Mouse (Mus musculus) hindbrain, embryonic 16.5 days (tissue): ENCODE measurements around the gene Tysnd1. TPM values are rescaled to one million over a fixed set of nuclear protein-coding genes. Genes with fewer than 3 reads are reported as not detected.

Experiments
- ATAC-seq: fragments of 200-750 bp; cut with Nextera tagmentation; 2 replicates; pipeline ENCODE4 v1.8.0; 2017; ENCODE audit warnings: moderate TSS enrichment, moderate library complexity
- H3K27ac ChIP-seq: fragments of 300-500 bp; sonication (generic); 2 replicates; pipeline ENCODE4 v1.5.1; 2014; ENCODE audit warnings: low read depth, mild to moderate bottlenecking, control low read depth, low read length, moderate library complexity
- H3K27me3 ChIP-seq: fragments of 300-500 bp; sonication (generic); replicated peaks from 2 replicates; pipeline ENCODE4 v1.6.1; 2014; ENCODE audit warnings: low read length; ENCODE audit not compliant: control insufficient read depth, insufficient read depth
- H3K36me3 ChIP-seq: fragments of 300-500 bp; sonication (generic); 2 replicates; pipeline ENCODE4 v1.6.1; 2014; ENCODE audit warnings: mild to moderate bottlenecking, low read length, moderate library complexity, mixed read lengths; ENCODE audit not compliant: control insufficient read depth, insufficient read depth
- H3K4me1 ChIP-seq: fragments of 300-500 bp; sonication (generic); 2 replicates; pipeline ENCODE4 v1.6.1; 2014; ENCODE audit warnings: low read depth, low read length; ENCODE audit not compliant: control insufficient read depth, insufficient read depth
- H3K4me2 ChIP-seq: fragments of 300-500 bp; sonication (generic); 2 replicates; pipeline ENCODE4 v1.6.1; 2014; ENCODE audit warnings: mild to moderate bottlenecking, low read length, control low read depth, moderate library complexity
- H3K4me3 ChIP-seq: fragments of 300-500 bp; sonication (generic); 2 replicates; pipeline ENCODE4 v1.5.1; 2014; ENCODE audit warnings: mild to moderate bottlenecking, low read length, control low read depth, moderate library complexity
- H3K9ac ChIP-seq: fragments of 300-500 bp; sonication (generic); 2 replicates; pipeline ENCODE4 v1.6.1; 2014; ENCODE audit warnings: low read depth, mild to moderate bottlenecking, control low read depth, low read length, moderate library complexity
- H3K9me3 ChIP-seq: fragments of 300-500 bp; sonication (generic); 2 replicates; pipeline ENCODE4 v1.6.1; 2014; ENCODE audit warnings: mild to moderate bottlenecking, low read length, moderate library complexity; ENCODE audit not compliant: control insufficient read depth
- WGBS: fragments of 180-500 bp; shearing (Covaris S2); extraction: QIAGEN DNeasy Blood & Tissue Kit; methylation state at CpG from one replicate; pipeline ENCODE4 v1.1.7; 2014; 5-methylcytosine and 5-hydroxymethylcytosine counted together
- polyA plus RNA-seq: library from polyadenylated mRNA; unstranded; fragments of >200 nt; fragmentation: Nextera tagmentation; extraction: Ambion mirVana; gene quantifications from 2 replicates; pipeline ENCODE4 v1.2.1, GENCODE M21; 2015

The Tysnd1 gene
- polyA plus RNA-seq, 1 experiment from 2014 or later = 24.5 TPM

DNA sequence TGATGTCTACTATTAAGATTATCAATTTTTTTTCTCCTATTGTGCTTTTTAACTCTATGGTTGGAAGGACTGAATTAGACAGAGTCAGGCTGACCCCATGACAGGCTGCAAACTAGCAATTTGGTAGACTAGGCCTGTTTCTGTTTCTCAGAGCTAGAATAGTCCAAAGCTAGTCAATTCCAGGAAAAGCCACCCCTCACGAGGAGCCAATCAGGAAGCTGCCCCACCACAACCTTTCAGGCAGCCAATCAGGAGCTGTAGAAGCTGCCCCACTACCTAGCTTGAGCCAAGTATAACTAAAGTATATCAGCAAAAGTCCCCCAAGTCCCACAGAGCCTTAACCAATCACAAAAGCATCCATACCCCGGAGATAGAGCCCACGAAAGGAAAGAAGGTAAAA is 19.4 kb upstream of the Tysnd1 start:
- peaks cover 4% of the 10 kb centered on the region for H3K4me1 ChIP-seq
- WGBS = 74% methylated on average over 3 of the region's 3 CpGs
- no peak overlapping the region for H3K27ac ChIP-seq
- H3K9me3 ChIP-seq = no peaks in the 10 kb centered on the region
- no peak overlapping the region for H3K9ac ChIP-seq
- H3K4me2 ChIP-seq = no peak overlapping the region
- peaks cover 23% of the 10 kb centered on the region for H3K36me3 ChIP-seq
- no peaks in the 10 kb centered on the region for H3K27me3 ChIP-seq
- no peak for ATAC-seq
- no peak overlapping the region for H3K4me3 ChIP-seq

DNA sequence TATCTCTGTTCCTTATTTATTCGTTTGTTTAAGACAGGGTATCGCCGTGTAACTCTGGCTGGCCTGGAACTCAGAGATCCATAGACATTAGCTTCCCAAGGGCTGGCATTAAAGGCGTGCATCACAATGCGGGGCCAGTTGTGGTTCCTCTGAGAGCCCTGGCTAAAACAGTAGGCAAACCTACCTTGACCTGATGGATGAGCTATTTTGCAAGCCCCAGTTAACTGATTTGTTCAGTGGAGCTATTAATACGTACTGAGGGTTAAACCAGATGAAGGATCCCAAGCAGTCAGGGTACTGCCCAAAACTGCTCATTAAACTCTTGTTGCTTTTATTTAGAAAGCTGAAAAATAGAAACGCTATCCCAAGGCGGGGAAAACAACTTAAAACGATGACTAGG is 15.8 kb upstream of the Tysnd1 start:
- peak overlapping the region; percentile 68 for H3K9ac ChIP-seq
- 32% methylated on average over 9 of the region's 9 CpGs for WGBS
- H3K36me3 ChIP-seq = peaks cover 6% of the 10 kb centered on the region
- peak overlapping the region; percentile 76 for H3K27ac ChIP-seq
- H3K4me2 ChIP-seq = peak overlapping the region; percentile 63
- no peaks in the 10 kb centered on the region for H3K9me3 ChIP-seq
- H3K4me1 ChIP-seq = peaks cover 15% of the 10 kb centered on the region
- no peak; the same call in 1 of the 2 replicates for ATAC-seq
- no peaks in the 10 kb centered on the region for H3K27me3 ChIP-seq
- peak overlapping the region; percentile 93 for H3K4me3 ChIP-seq

DNA sequence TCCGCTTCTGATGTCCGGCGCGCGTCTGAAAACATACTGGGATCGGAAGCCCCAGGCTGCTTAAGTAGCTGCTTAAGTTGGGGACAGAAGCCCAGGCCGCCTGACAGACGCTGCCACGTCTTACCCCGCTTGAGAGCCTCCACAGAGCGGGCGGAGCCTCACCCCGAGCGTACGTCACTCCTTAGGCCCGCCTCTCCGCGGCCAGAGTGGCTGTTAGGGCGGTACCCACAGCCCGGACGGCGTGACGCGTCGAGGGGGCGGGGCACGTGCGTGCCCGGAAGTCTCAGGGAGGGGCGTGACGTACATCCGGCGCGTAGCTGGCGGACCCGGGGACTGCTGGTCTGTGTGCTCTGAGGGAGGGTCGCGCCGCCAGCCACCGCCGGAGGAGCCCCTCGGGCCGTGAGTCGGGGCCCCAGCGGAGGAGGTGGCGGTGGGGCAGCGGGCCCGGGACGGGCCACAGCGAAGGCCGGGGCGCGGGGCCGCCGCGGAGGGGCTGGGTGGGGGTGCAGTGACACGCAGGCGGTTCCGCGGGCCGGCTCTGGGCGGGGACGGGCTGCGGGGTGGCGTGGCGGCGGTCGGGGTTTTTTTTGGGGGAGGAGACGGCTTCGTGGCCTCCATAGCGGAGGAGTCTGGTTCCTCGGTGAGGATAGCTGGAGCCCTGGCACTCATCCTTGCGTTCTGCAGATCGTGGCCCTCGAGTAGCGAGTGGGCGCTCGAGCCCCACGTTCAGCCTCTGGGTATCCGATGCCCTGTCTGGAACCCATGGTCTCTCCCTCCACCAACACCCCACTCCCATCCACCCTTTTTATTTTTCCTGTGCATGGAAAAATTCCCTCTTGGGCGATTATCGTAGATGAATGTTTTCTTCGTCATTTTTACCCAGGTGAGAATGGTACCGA is 15.1 kb upstream of the Tysnd1 start, which contains the start of gene Sar1a:
Gene Sar1a, plus strand, starts transcription at position 285 of the 899 bp plus-strand sequence.
- WGBS = under 1% methylated on average over 64 of the region's 84 CpGs
- H3K4me1 ChIP-seq = peaks cover 15% of the 10 kb centered on the region
- H3K36me3 ChIP-seq = peaks cover 3% of the 10 kb centered on the region; the same call in 1 of the 2 replicates
- peak; percentile 100 for ATAC-seq
- H3K9me3 ChIP-seq = no peaks in the 10 kb centered on the region
- peak within 1 kb of the TSS; percentile 96 for H3K9ac ChIP-seq
- peak within 1 kb of the TSS; percentile 79 for H3K27ac ChIP-seq
- H3K4me2 ChIP-seq = peak within 1 kb of the TSS; percentile 90
- H3K27me3 ChIP-seq = no peaks in the 10 kb centered on the region
- peak within 1 kb of the TSS; percentile 93 for H3K4me3 ChIP-seq

DNA sequence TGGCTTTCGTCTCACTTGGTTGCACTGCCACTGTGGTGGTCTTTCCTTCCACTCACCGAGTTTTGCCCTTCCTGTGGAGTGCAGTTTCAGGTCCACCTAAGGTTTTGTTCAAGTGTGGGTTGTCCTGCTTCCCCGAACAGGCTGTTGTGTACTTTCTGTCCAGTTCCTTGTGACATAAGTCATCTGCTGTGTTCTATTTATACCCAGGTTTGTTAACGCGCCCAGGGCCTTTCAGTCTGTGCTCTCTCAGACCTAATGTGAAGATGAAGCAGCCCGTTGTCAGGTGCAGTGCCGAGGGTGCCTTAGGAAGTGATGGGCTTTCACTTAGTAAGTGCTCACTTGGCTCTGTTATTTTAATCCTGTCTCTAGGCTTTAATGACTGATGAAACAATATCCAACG is 5.9 kb upstream of the Tysnd1 start:
- Histone ChIP-seq H3K4me1 (no peaks in the 10 kb centered on the region), H3K27me3 (no peaks in the 10 kb centered on the region), H3K4me3 (no peak overlapping the region), H3K9ac (no peak overlapping the region), H3K27ac (no peak overlapping the region), H3K4me2 (no peak overlapping the region), H3K9me3 (no peaks in the 10 kb centered on the region), H3K36me3 (peaks cover 53% of the 10 kb centered on the region)
- 94% methylated on average over 8 of the region's 8 CpGs for WGBS
- no peak for ATAC-seq

DNA sequence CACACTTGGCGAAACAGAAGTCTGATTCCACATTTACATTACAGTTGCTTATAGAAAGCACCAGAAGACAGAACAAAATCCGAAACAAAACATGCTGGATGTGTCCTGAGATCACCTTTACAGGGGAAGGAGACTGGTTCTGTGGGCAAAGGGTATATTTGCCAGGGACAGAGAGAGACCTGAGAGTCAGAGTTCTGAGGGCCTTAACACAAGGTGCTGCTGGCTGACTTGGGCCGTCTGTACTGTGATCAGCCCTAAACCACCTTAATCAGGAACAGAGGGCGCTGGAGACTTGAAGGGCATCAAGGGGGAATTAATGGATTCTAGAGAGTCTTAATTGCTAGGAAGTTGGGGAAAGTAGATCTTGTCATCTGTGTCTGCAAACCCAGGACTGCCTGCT is 1.8 kb upstream of the Tysnd1 start:
- WGBS = 71% methylated on average over 4 of the region's 4 CpGs
- Histone ChIP-seq H3K9me3 (no peaks in the 10 kb centered on the region), H3K4me1 (peaks cover 17% of the 10 kb centered on the region), H3K36me3 (peaks cover 30% of the 10 kb centered on the region), H3K27ac (no peak overlapping the region), H3K27me3 (no peaks in the 10 kb centered on the region), H3K4me3 (no peak overlapping the region), H3K4me2 (no peak overlapping the region), H3K9ac (no peak overlapping the region)
- no peak for ATAC-seq

DNA sequence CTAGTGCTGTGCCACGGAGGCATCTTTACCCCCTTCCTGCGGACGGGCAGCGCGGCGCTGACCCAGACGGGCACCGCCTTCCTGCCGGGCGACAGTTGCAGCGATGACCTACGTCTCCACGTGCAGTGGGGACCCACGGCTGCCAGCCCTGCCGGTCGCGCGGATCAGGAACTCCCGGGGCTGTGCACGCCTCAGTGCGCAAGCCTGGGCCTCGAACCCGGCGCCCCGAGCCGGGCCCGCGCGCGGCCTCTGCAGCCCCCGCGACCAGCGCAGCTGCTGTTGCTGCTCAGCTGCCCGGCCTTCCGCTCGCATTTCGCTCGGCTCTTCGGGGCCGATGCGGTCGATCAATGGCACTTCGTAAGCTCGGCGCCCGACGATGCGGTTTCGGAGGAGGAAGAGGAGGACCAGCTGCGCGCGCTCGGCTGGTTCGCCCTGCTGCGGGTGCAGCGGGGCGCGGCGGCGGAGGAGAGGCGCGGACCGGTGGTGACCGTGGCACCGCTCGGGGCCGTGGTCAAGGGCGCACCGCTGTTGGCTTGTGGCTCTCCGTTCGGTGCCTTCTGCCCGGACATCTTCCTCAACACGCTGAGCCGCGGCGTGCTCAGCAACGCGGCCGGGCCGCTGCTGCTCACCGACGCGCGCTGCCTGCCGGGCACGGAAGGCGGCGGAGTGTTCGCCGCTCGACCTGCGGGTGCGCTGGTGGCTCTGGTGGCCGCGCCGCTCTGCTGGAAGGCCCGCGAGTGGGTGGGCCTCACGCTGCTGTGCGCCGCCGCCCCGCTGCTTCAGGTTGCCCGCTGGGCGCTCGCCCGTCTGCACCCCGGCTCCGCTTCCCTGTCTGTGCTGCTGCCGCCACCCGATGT is 617 bp downstream of the Tysnd1 start:
- H3K36me3 ChIP-seq = peaks cover 19% of the 10 kb centered on the region
- no peaks in the 10 kb centered on the region for H3K9me3 ChIP-seq
- H3K4me3 ChIP-seq = peak overlapping the region; percentile 91
- peaks cover 17% of the 10 kb centered on the region for H3K4me1 ChIP-seq
- H3K4me2 ChIP-seq = peak overlapping the region; percentile 100
- H3K27ac ChIP-seq = peak overlapping the region; percentile 60; the same call in 1 of the 2 replicates
- H3K9ac ChIP-seq = peak overlapping the region; percentile 79
- no peaks in the 10 kb centered on the region for H3K27me3 ChIP-seq
- ATAC-seq = no peak; the same call in 1 of the 2 replicates
- under 1% methylated on average over 77 of the region's 111 CpGs for WGBS

- Histone ChIP-seq H3K9ac (peak overlapping the region; percentile 79), H3K4me3 (peak overlapping the region; percentile 91), H3K27ac (no peak overlapping the region), H3K9me3 (no peaks in the 10 kb centered on the region), H3K4me1 (peaks cover 17% of the 10 kb centered on the region), H3K36me3 (peaks cover 13% of the 10 kb centered on the region), H3K27me3 (no peaks in the 10 kb centered on the region), H3K4me2 (peak overlapping the region; percentile 100)
- no peak for ATAC-seq
- WGBS = 32% methylated on average over 5 of the region's 19 CpGs
These were observed 1.2 kb downstream of the Tysnd1 start for GRCm38 (mm10) chr10:61696560-61696823.

DNA sequence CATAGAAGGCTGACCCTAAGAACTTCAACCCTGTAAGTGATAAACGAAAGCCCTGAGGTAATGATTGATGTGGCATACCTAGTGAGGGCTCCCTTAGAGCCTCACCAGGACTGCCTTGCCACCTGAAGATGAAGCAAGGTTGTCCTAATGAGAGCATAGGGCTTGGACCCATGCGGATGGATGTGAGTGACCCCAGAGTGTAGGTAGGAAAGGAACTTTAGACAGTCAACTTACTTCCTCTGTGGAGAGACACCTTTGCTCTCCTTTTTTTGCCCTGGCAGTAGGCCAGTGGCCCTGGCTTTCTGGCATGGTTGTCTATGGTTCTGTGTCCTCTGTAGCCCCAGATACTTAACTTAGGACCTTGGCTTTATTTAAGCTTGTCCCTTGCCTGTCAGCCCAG is 1.7 kb downstream of the Tysnd1 start:
- peaks cover 8% of the 10 kb centered on the region for H3K36me3 ChIP-seq

DNA sequence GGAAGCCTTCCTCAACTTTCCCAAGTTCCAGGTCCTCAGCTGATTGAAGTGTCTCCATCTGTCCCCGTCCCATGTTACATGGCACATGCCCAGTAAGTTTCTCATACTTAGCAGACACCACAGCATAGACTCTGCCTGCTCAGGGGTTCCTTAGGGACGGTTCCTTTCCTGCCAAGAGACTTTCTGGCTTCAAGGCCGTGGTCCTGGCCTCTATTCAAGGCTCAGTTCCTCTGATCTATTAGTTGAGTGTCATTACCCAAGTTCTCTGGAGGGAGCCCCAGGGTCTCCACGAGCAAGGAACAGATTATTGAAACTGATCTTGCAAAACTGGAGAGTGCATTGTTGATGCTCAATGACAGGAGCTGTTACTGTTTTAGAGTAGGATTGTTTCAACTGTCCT is 9.3 kb downstream of the Tysnd1 start:
- Histone ChIP-seq H3K9me3 (no peaks in the 10 kb centered on the region), H3K36me3 (peaks cover 4% of the 10 kb centered on the region; the same call in 1 of the 2 replicates), H3K27ac (no peak overlapping the region), H3K4me3 (no peak overlapping the region), H3K4me1 (no peaks in the 10 kb centered on the region), H3K4me2 (no peak overlapping the region), H3K27me3 (no peaks in the 10 kb centered on the region), H3K9ac (no peak overlapping the region)
- no peak for ATAC-seq
- WGBS = 77% methylated on average over 4 of the region's 4 CpGs

More for the DNA sequence above, 1.7 kb downstream of the Tysnd1 start:
- Histone ChIP-seq H3K27ac (no peak overlapping the region), H3K9ac (peak overlapping the region; percentile 79; the same call in 1 of the 2 replicates), H3K4me3 (peak overlapping the region; percentile 91), H3K9me3 (no peaks in the 10 kb centered on the region), H3K4me2 (peak overlapping the region; percentile 100), H3K4me1 (peaks cover 17% of the 10 kb centered on the region), H3K27me3 (no peaks in the 10 kb centered on the region)
- ATAC-seq = no peak
- WGBS = 89% methylated on average over 2 of the region's 2 CpGs
